Mouse (Mus musculus) ES-E14 (cell line): ENCODE results near the gene Rabepk. TPM values are rescaled to one million over a fixed set of nuclear protein-coding genes. Genes with fewer than 3 reads are reported as not detected.
A peak's percentile ranks its signal among the peaks of the same experiment; 100 is the strongest.
"Not testable (repeated sequence)": the region's sequence is repeated elsewhere in the genome, so short reads cannot be mapped to it uniquely, and the experiment has no call there.

ENCODE experiments used
- DNase-seq: peaks from one replicate; pipeline ENCODE4 v3.0.0-alpha.2; 2013; ENCODE audit warnings: low read depth, low spot score
- H3K27ac ChIP-seq: 2 replicates; pipeline ENCODE4 v1.5.1; 2012; ENCODE audit warnings: low read depth, mild to moderate bottlenecking, low read length, moderate library complexity, mixed read lengths; ENCODE audit not compliant: poor library complexity, insufficient read depth, severe bottlenecking
- H3K36me3 ChIP-seq: 2 replicates; pipeline ENCODE4 v1.6.1; 2012; ENCODE audit warnings: mild to moderate bottlenecking, low read length, moderate library complexity, mixed read lengths; ENCODE audit not compliant: control insufficient read depth, poor library complexity, insufficient read depth, severe bottlenecking
- H3K4me1 ChIP-seq, 2 experiments: fragments of 150-350 bp in 1 of 2; sonication (generic) in 1 of 2; 2 replicates each; pipeline ENCODE4 v1.6.1; 2012; ENCODE audit warnings: low read length in 2 of 2, mild to moderate bottlenecking in 1 of 2, mixed read lengths in 1 of 2; ENCODE audit not compliant: control insufficient read depth in 2 of 2, insufficient read depth in 2 of 2, poor library complexity in 1 of 2
- H3K4me3 ChIP-seq, 2 experiments: fragments of 150-350 bp in 1 of 2; sonication (generic) in 1 of 2; 2 replicates each; pipeline ENCODE4 v1.5.1; 2012; ENCODE audit warnings: low read length in 2 of 2, low read depth in 1 of 2, mild to moderate bottlenecking in 1 of 2, mixed read lengths in 1 of 2; ENCODE audit not compliant: insufficient read depth in 1 of 2, poor library complexity in 1 of 2, severe bottlenecking in 1 of 2
- H3K9ac ChIP-seq: 2 replicates; pipeline ENCODE4 v1.6.1; 2012; ENCODE audit warnings: low read depth, mild to moderate bottlenecking, low read length, mixed read lengths; ENCODE audit not compliant: poor library complexity, insufficient read depth, severe bottlenecking
- H3K9me3 ChIP-seq: fragments of 150-350 bp; sonication (generic); 2 replicates; pipeline ENCODE4 v1.6.1; 2012; ENCODE audit warnings: low read depth, mild to moderate bottlenecking, low read length; ENCODE audit not compliant: control insufficient read depth, insufficient read depth
- CHD2 ChIP-seq: IDR thresholded peaks from 2 replicates; pipeline ENCODE4 v1.6.1; 2014; ENCODE audit warnings: mild to moderate bottlenecking, low read depth, low read length, inconsistent platforms
- HCFC1 ChIP-seq: IDR thresholded peaks from 2 replicates; pipeline ENCODE4 v1.6.1; 2012; ENCODE audit warnings: low read length, inconsistent platforms, borderline replicate concordance; ENCODE audit not compliant: insufficient read depth
- MAFK ChIP-seq: IDR thresholded peaks from 2 replicates; pipeline ENCODE4 v1.6.1; 2014; ENCODE audit warnings: mild to moderate bottlenecking, low read depth, low read length, inconsistent platforms; ENCODE audit not compliant: insufficient read depth
- ZC3H11A ChIP-seq: IDR thresholded peaks from 2 replicates; pipeline ENCODE4 v1.6.1; 2012; ENCODE audit warnings: low read depth, mild to moderate bottlenecking, inconsistent platforms, low read length, borderline replicate concordance
- ZNF384 ChIP-seq: IDR thresholded peaks from 2 replicates; pipeline ENCODE4 v1.6.1; 2012; ENCODE audit warnings: low read depth, low read length, inconsistent platforms
- in situ Hi-C, 2 experiments: fragments of 600-800 bp; cut with MboI; formaldehyde crosslinking; loops; one replicate each; pipeline ENCODE4 v1.15.1; 2025; ENCODE audit warnings: low sequenced_read_pairs in 2 of 2, inconsistent platforms in 1 of 2; ENCODE audit not compliant: unreplicated experiment in 2 of 2
- total RNA-seq: library from RNA; depleted of rRNA; stranded (reverse); fragments of 300-350 nt; gene quantifications from 2 replicates; pipeline ENCODE4 v1.2.3, GENCODE M21; 2012

Rabepk gene
- total RNA-seq, 1 experiment = 32.7 TPM

- Histone ChIP-seq H3K27ac (no peak overlapping the region), H3K9ac (no peak overlapping the region), H3K36me3 (no peaks in the 10 kb centered on the region), H3K4me3 (no peak overlapping the region), H3K4me1 (no peaks in the 10 kb centered on the region), H3K9me3 (no peaks in the 10 kb centered on the region)
- TF ChIP-seq ZC3H11A = no peak
- TF ChIP-seq CHD2 = no peak
- no peak for TF ChIP-seq MAFK
- no peak for TF ChIP-seq ZNF384
- TF ChIP-seq HCFC1 = no peak
- in situ Hi-C loops = no loop called here
- DNase-seq = no peak
These were observed 36.8 kb downstream of the Rabepk start for GRCm38 (mm10) chr2:34762872-34763271.

GRCm38 (mm10) chr2:34762174-34762573 lies 37.5 kb downstream of the Rabepk start:
- Histone ChIP-seq H3K9me3 (no peaks in the 10 kb centered on the region), H3K4me3 (no peak overlapping the region), H3K9ac (no peak overlapping the region), H3K4me1 (no peaks in the 10 kb centered on the region), H3K27ac (no peak overlapping the region), H3K36me3 (no peaks in the 10 kb centered on the region)
- in situ Hi-C loops = no loop called here
- DNase-seq = no peak
- TF ChIP-seq CHD2 (no peak), ZC3H11A (no peak), ZNF384 (no peak), MAFK (no peak), HCFC1 (no peak)

- in situ Hi-C loops, H3K4me3 ChIP-seq, H3K4me1 ChIP-seq, H3K36me3 ChIP-seq, H3K9ac ChIP-seq, DNase-seq, H3K9me3 ChIP-seq, H3K27ac ChIP-seq: not testable (repeated sequence)
These were observed 38.4 kb downstream of the Rabepk start for GRCm38 (mm10) chr2:34761272-34761671.

- no peaks in the 10 kb centered on the region for H3K36me3 ChIP-seq
- H3K27ac ChIP-seq = no peak overlapping the region
- no peaks in the 10 kb centered on the region for H3K9me3 ChIP-seq
- H3K4me1 ChIP-seq = 0 out of 4 replicates have a peak, but pooled peaks cover 0 to 2% of the 10 kb centered on the region in 2 experiments
- no peak overlapping the region for H3K4me3 ChIP-seq
- in situ Hi-C loops = no loop called here
- no peak overlapping the region for H3K9ac ChIP-seq
- no peak for TF ChIP-seq CHD2
- TF ChIP-seq ZC3H11A = no peak
- TF ChIP-seq HCFC1 = no peak
- TF ChIP-seq MAFK = no peak
- no peak for TF ChIP-seq ZNF384
- no peak for DNase-seq
These were observed 42.4 kb downstream of the Rabepk start for GRCm38 (mm10) chr2:34757341-34757740.

GRCm38 (mm10) chr2:34754551-34755358 lies 45.0 kb downstream of the Rabepk start, which contains the start of gene Gapvd1:
Gapvd1 (minus strand) TSS chr2:34755232.
- Histone ChIP-seq H3K4me1 (0 out of 4 replicates have a peak, but pooled peaks cover 0 to 2% of the 10 kb centered on the region in 2 experiments), H3K36me3 (no peaks in the 10 kb centered on the region), H3K4me3 (peak within 1 kb of the TSS; percentile 84 to 94), H3K9me3 (no peaks in the 10 kb centered on the region), H3K9ac (peak within 1 kb of the TSS; percentile 86), H3K27ac (peak within 1 kb of the TSS; percentile 50)
- no peak for TF ChIP-seq ZNF384
- no peak for TF ChIP-seq CHD2
- TF ChIP-seq HCFC1 = no peak
- TF ChIP-seq MAFK = no peak
- no peak for TF ChIP-seq ZC3H11A
- DNase-seq = peak; percentile 51
- in situ Hi-C loops = no loop called here
